Mouse (Mus musculus): Measurements from ENCODE around the gene C130074G19Rik. TPM values are rescaled to one million over a fixed set of nuclear protein-coding genes. Genes with fewer than 3 reads are reported as not detected.

The C130074G19Rik gene
- polyA plus RNA-seq, 2 experiments from 2014 or later, result not detected

DNA sequence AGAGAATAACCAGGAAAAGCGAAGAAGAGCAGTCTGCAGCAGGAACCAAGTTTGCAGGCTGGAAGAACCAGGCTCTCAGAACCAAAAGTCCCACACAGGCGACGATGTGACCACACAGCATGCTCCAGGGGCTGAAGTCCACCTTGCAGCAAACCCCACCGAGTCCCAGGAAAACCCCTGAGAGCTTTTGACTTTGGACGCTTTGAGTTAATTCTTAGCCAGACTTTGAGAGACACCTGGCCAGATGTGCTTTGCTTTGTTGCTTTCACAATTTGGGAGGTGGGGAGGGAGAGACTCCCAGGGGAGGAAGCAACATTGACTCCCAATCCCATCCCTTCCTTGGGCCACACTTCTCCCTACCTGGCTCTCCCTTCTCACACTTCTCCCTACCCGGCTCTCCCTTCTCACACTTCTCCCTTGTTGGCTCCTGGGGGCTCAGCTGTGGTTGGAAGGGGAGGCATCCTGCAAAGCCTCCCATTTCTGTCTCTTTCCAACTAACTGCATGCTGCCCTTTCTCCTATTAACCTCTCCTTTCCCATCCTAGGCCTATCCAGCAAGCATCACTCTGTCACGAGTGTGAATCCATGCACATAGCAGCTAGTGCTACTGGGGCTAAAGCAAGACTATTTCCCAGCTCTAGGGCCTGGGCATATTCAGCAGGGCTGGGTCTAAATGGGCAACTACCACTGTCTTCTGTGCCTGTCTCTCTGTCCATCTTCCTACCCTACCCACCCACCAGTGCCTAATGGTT is 10.8 kb downstream of the C130074G19Rik start:
- ATAC-seq, result no peak

GRCm38 (mm10) chr1:184871506-184871905 is 11.5 kb downstream of the C130074G19Rik start:
- ATAC-seq, result no peak

GRCm38 (mm10) chr1:184870646-184871385 is 12.2 kb downstream of the C130074G19Rik start:
- ATAC-seq, result no peak

- ATAC-seq, result no peak
Measured at GRCm38 (mm10) chr1:184869939-184870565, 13.0 kb downstream of the C130074G19Rik start.

GRCm38 (mm10) chr1:184867640-184868120 is 15.3 kb downstream of the C130074G19Rik start:
- no peak for ATAC-seq

- no peak for ATAC-seq
Measured at GRCm38 (mm10) chr1:184864381-184864801, 18.6 kb downstream of the C130074G19Rik start.

GRCm38 (mm10) chr1:184862636-184863035 is 20.4 kb downstream of the C130074G19Rik start:
- ATAC-seq, result no peak

GRCm38 (mm10) chr1:184861551-184861950 is 21.5 kb downstream of the C130074G19Rik start:
- ATAC-seq, result no peak

GRCm38 (mm10) chr1:184860276-184860675 is 22.7 kb downstream of the C130074G19Rik start:
- ATAC-seq, result no peak

- no peak for ATAC-seq
Measured at GRCm38 (mm10) chr1:184858253-184858652, 24.8 kb downstream of the C130074G19Rik start.

- ATAC-seq, result no peak
Measured at GRCm38 (mm10) chr1:184857216-184857615, 25.8 kb downstream of the C130074G19Rik start.

GRCm38 (mm10) chr1:184853922-184854321 is 29.1 kb downstream of the C130074G19Rik start:
- ATAC-seq, result peak; percentile 14

DNA sequence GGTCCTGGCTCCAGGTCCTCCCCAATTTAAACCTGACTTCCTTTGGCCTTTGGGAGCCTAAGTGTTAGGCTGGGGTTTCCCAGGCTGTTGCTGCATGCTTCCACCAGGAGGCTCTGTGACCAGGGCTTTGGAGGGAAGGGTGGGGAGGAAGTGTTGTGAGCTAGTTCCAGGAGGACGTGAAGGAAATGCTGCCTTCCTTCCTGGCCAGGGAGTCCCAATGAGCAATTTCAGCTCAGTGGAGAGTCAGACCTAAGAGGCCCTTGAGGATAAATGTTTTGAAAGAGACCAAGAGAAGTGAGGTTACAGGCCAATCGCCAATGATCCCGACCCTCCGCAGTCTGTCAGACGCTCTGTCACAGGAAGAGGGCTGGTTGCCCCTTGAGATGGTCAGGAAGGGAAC is 29.7 kb downstream of the C130074G19Rik start:
- no peak for ATAC-seq

GRCm38 (mm10) chr1:184851741-184852618 is 31.0 kb downstream of the C130074G19Rik start:
- peak; percentile 89 for ATAC-seq

- no peak for ATAC-seq
Measured at GRCm38 (mm10) chr1:184851166-184851565, 31.9 kb downstream of the C130074G19Rik start.

GRCm38 (mm10) chr1:184846973-184847372 is 36.0 kb downstream of the C130074G19Rik start:
- ATAC-seq, result no peak

GRCm38 (mm10) chr1:184846092-184846750 is 36.8 kb downstream of the C130074G19Rik start, which contains the start of gene Marc2:
Gene Marc2 (minus strand): TSS chr1:184846451.
- no peak for ATAC-seq

- ATAC-seq, result peak; percentile 90
Measured at GRCm38 (mm10) chr1:184845111-184846071, 37.6 kb downstream of the C130074G19Rik start.

DNA sequence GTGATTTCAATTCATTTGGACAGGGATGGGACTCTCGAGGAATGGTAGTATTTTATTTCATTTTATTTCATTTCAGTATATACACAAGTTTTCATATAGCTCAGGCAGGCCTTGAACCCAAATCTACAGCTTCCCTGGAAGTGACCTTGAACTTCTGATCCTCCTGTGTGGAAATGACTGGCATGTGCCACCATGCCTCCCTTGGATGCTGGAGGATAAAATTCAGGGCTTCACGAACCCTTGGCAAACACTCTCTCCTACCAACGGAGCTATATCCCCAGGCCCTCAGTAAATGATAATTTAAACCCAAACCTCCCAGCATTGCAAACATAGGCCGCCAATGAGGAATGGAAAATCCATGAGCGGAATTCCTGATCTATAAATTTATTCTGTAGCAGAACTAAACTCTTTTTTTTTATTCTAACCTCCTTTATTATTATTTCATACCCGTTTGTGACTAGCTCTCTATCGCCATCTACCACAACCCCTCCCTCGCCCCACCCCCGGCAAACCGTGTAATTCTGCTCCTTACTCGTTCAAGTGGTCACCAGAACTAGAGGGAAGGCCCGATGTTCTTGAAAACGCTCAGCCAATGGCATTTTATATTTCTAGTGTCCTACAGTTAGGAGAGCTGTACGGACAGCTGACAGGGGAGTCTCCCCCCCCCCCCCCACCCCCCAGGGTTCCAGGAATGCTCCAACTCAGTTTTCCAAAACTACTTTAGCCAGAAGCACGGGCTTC is 38.5 kb downstream of the C130074G19Rik start:
- ATAC-seq, result no peak
